Mouse (Mus musculus) ZHBTc4 (cell line): ENCODE measurements around the gene Abca4.

Experiments used
- DNase-seq: peaks from one replicate; pipeline ENCODE4 v3.0.0-alpha.2; 2011; ENCODE audit warnings: low read depth, low spot score

Gene Abca4

GRCm38 (mm10) chr3:122109461-122109860 lies 65.2 kb downstream of the Abca4 start:
- no peak for DNase-seq

GRCm38 (mm10) chr3:122111141-122111981 lies 67.1 kb downstream of the Abca4 start:
- peak; percentile 26 for DNase-seq

GRCm38 (mm10) chr3:122118651-122119214 lies 74.5 kb downstream of the Abca4 start:
- DNase-seq: no peak

GRCm38 (mm10) chr3:122119733-122120132 lies 75.5 kb downstream of the Abca4 start:
- peak; percentile 71 for DNase-seq

- DNase-seq: peak; percentile 48
Observed at GRCm38 (mm10) chr3:122120217-122120616, 76.0 kb downstream of the Abca4 start.

- peak; percentile 98 for DNase-seq
Observed at GRCm38 (mm10) chr3:122122127-122122663, 78.0 kb downstream of the Abca4 start.

- no peak for DNase-seq
Observed at GRCm38 (mm10) chr3:122122838-122123237, 78.6 kb downstream of the Abca4 start.

- no peak for DNase-seq
Observed at GRCm38 (mm10) chr3:122128999-122129493, 84.8 kb downstream of the Abca4 start.

GRCm38 (mm10) chr3:122130771-122131170 lies 86.5 kb downstream of the Abca4 start:
- DNase-seq: no peak

- no peak for DNase-seq
Observed at GRCm38 (mm10) chr3:122131633-122132032, 87.4 kb downstream of the Abca4 start.

GRCm38 (mm10) chr3:122133255-122133654 lies 89.0 kb downstream of the Abca4 start:
- no peak for DNase-seq

GRCm38 (mm10) chr3:122133840-122134239 lies 89.6 kb downstream of the Abca4 start:
- no peak for DNase-seq

- peak; percentile 75 for DNase-seq
Observed at GRCm38 (mm10) chr3:122140589-122141400, 96.6 kb downstream of the Abca4 start.

GRCm38 (mm10) chr3:122142256-122142922 lies 98.1 kb downstream of the Abca4 start:
- DNase-seq: no peak

GRCm38 (mm10) chr3:122143432-122143831 lies 99.2 kb downstream of the Abca4 start:
- no peak for DNase-seq

GRCm38 (mm10) chr3:122145430-122145829 lies 101.2 kb downstream of the Abca4 start:
- peak; percentile 88 for DNase-seq

- DNase-seq: no peak
Observed at GRCm38 (mm10) chr3:122150836-122151235, 106.6 kb downstream of the Abca4 start.

- no peak for DNase-seq
Observed at GRCm38 (mm10) chr3:122152431-122152830, 108.2 kb downstream of the Abca4 start.

GRCm38 (mm10) chr3:122154080-122154479 lies 109.8 kb downstream of the Abca4 start:
- no peak for DNase-seq

GRCm38 (mm10) chr3:122159447-122159846 lies 115.2 kb downstream of the Abca4 start:
- no peak for DNase-seq

- DNase-seq: peak; percentile 87
Observed at GRCm38 (mm10) chr3:122169616-122170178, 125.5 kb downstream of the Abca4 start.
